Mouse (Mus musculus) midbrain, embryonic 14.5 days (tissue): Measurements from ENCODE around the gene Tmem208. TPM values are rescaled to one million over a fixed set of nuclear protein-coding genes. Genes with fewer than 3 reads are reported as not detected.

Source experiments
- ATAC-seq: fragments of 200-750 bp; cut with Nextera tagmentation; 2 replicates; pipeline ENCODE4 v1.8.0; 2017; ENCODE audit warnings: moderate number of reproducible peaks, moderate library complexity; ENCODE audit not compliant: low FRiP score, low TSS enrichment
- DNase-seq: peaks from one replicate; pipeline ENCODE4 v3.0.0-alpha.2; 2015
- H3K27ac ChIP-seq: fragments of 300-500 bp; sonication (generic); replicated peaks from 2 replicates; pipeline ENCODE4 v1.5.1; 2014; ENCODE audit warnings: mild to moderate bottlenecking, low read depth, low read length, moderate library complexity
- H3K27me3 ChIP-seq: fragments of 300-500 bp; sonication (generic); 2 replicates; pipeline ENCODE4 v1.6.1; 2014; ENCODE audit warnings: low read length, control low read depth, mixed read lengths; ENCODE audit not compliant: control insufficient read depth, insufficient read depth
- H3K36me3 ChIP-seq: fragments of 300-500 bp; sonication (generic); 2 replicates; pipeline ENCODE4 v1.6.1; 2014; ENCODE audit warnings: low read length, control low read depth; ENCODE audit not compliant: control insufficient read depth, insufficient read depth
- H3K4me1 ChIP-seq: fragments of 300-500 bp; sonication (generic); 2 replicates; pipeline ENCODE4 v1.6.1; 2014; ENCODE audit warnings: mild to moderate bottlenecking, antibody characterized with exemption, low read length, control low read depth; ENCODE audit not compliant: control insufficient read depth, insufficient read depth
- H3K4me2 ChIP-seq: fragments of 300-500 bp; sonication (generic); 2 replicates; pipeline ENCODE4 v1.6.1; 2014; ENCODE audit warnings: mild to moderate bottlenecking, low read length, moderate library complexity
- H3K4me3 ChIP-seq: fragments of 300-500 bp; sonication (generic); replicated peaks from 2 replicates; pipeline ENCODE4 v1.5.1; 2014; ENCODE audit warnings: low read depth, low read length
- H3K9ac ChIP-seq: fragments of 300-500 bp; sonication (generic); replicated peaks from 2 replicates; pipeline ENCODE4 v1.6.1; 2014; ENCODE audit warnings: mild to moderate bottlenecking, low read length, moderate library complexity
- H3K9me3 ChIP-seq: fragments of 300-500 bp; sonication (generic); 2 replicates; pipeline ENCODE4 v1.6.1; 2016; ENCODE audit warnings: low read length, control low read depth, mixed read lengths; ENCODE audit not compliant: control insufficient read depth
- WGBS: fragments of 180-500 bp; shearing (Covaris S2); extraction: QIAGEN DNeasy Blood & Tissue Kit; methylation state at CpG from one replicate; pipeline ENCODE4 v1.1.7; 2014; 5-methylcytosine and 5-hydroxymethylcytosine counted together
- polyA plus RNA-seq: library from polyadenylated mRNA; unstranded; fragments of >200 nt; fragmentation: Nextera tagmentation; extraction: Ambion mirVana; gene quantifications from 2 replicates; pipeline ENCODE4 v1.2.1, GENCODE M21; 2014

Tmem208 gene
- polyA plus RNA-seq, 1 experiment from 2014 or later, result 122 TPM

DNA sequence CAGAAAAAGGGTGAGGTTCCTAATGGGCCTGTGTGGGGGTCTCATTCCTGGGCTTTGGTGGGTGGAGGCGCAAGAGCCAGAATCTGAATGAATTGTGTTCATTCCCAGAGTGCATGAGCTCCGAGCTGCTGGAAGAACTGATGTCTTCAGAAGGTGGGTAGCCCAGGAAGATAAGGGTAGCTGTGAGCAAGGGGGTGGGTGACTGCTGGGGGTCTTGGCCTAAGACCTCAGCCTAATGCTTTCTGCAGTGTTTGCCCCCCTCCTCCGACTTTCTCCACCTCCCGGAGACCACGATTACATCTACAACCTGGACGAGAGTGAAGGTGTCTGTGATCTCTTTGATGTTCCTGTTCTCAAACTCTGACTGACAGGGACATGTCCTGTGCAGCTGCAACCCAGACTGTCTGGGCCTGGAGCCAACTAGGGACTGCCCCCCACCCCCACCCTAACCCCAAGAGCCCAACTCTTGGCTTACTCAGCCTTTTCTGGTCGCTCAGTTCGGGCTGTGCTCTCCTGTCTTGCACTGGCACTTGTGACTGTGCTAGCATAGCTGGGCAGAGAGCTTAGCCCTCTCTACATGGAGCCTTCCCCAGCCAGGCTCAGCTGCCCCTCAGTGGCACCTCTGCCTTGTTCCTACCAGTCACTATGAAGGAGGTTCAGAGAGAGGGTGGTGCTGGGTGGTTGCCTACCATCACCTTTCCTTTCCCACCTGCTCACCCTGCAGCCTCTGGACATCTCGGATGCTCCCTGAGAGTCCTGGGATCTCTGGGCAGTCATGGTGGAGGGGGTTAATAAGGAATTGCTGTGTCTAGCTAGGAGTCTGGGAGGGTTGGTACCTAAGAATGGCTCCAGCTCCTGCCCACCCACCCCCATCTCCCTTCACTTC, 21.6 kb upstream of the Tmem208 start:
- DNase-seq, result peak; percentile 49
- no peaks in the 10 kb centered on the region for H3K9me3 ChIP-seq
- no peak overlapping the region for H3K4me3 ChIP-seq
- peak; percentile 33; the same call in 1 of the 2 replicates for ATAC-seq
- no peak overlapping the region for H3K27ac ChIP-seq
- peaks cover 88% of the 10 kb centered on the region for H3K36me3 ChIP-seq
- no peaks in the 10 kb centered on the region for H3K27me3 ChIP-seq
- WGBS, result 78% methylated on average over 9 of the region's 9 CpGs
- no peak overlapping the region for H3K4me2 ChIP-seq
- no peak overlapping the region for H3K9ac ChIP-seq
- H3K4me1 ChIP-seq, result peaks cover 9% of the 10 kb centered on the region; the same call in 1 of the 2 replicates

DNA sequence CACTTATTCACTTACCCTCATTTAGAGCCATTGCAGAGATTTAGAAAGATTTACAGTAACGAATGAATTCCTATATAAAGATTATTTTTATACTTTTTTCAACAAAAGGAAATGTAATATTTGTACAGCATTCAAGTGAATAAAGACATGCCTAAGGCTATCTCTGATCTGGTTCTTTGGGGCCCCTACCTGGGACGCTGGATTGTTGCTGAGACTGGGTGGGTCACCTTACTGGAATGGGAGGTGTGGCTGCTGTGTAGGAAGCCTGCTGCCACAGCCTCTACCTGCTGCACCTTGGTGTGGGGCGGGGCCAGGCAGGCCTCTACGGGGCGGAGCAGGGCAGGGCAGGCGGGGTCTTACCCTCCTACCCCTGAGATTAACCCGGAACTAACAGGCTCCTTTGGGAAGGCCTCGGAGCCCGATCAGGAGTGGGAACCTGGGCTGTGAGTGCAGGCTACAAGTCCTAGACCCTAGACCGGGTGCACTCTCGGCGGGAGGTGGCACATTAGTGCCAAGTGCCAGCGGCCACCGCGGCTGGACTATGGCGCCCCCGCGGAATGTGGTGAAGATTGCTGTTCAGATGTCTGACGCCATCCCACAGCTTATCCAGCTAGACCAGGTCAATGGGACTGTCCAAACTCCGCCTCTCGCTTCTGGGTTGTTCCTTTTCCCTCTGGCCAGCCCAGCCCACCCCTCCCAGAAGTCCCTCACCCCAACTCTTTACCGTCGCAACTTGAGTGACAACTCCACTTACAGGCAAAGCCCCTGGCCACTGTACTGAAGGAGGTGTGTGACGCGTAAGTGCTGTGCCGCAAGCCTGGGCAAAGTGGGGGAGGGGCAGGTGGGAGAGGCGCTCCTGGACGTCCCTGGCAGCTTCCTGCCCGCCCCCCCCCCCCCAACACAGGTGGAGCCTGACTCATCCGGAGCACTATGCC, 20.7 kb upstream of the Tmem208 start, which contains the start of gene Elmo3:
Elmo3 (plus strand) TSS at position 391 of the 935 bp plus-strand sequence.
- peaks cover 8% of the 10 kb centered on the region; the same call in 1 of the 2 replicates for H3K4me1 ChIP-seq
- H3K9ac ChIP-seq, result 0 out of 2 replicates have a peak within 1 kb of the TSS, but pooled peaks have one; percentile 16
- 0 out of 2 replicates have a peak within 1 kb of the TSS, but pooled peaks have one; percentile 26 for H3K27ac ChIP-seq
- H3K36me3 ChIP-seq, result peaks cover 87% of the 10 kb centered on the region
- H3K4me2 ChIP-seq, result peak within 1 kb of the TSS; percentile 40
- 8% methylated on average over 30 of the region's 30 CpGs for WGBS
- ATAC-seq, result peak; percentile 67
- no peaks in the 10 kb centered on the region for H3K27me3 ChIP-seq
- no peaks in the 10 kb centered on the region for H3K9me3 ChIP-seq
- H3K4me3 ChIP-seq, result no peak within 1 kb of the TSS
- peak; percentile 50 for DNase-seq

DNA sequence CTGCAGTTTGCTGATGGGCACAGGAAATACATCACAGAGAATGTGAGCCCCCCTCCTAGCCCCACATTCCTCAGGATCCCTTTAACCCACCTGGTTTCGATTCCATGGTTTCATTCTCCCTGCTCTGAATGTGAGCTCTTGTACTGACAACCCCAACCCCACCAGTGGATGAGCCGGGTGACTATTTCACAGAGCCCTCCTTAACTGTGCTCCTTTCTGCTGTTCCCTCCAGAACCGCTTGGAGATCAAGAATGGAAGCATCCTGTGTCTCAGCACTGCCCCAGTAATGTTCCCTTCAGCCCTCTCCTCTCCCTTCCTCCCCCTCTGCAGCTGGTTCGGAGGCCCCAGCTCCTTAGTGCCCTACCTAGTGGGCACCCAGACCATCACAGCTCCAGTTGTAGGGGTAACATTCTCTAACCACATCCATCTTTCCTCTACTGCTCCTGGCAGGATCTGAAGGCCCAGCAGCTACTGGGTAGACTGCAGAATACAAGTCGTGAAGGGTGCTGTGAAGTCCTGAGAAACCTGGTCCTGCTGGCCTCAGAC, 19.9 kb upstream of the Tmem208 start:
- H3K9ac ChIP-seq, result 0 out of 2 replicates have a peak overlapping the region, but pooled peaks have one; percentile 16
- H3K36me3 ChIP-seq, result peaks cover 81% of the 10 kb centered on the region
- no peak overlapping the region for H3K4me3 ChIP-seq
- no peak for ATAC-seq
- DNase-seq, result no peak
- H3K9me3 ChIP-seq, result no peaks in the 10 kb centered on the region
- no peak overlapping the region for H3K27ac ChIP-seq
- peak overlapping the region; percentile 40 for H3K4me2 ChIP-seq
- peaks cover 8% of the 10 kb centered on the region; the same call in 1 of the 2 replicates for H3K4me1 ChIP-seq
- H3K27me3 ChIP-seq, result no peaks in the 10 kb centered on the region
- 63% methylated on average over 5 of the region's 5 CpGs for WGBS

DNA sequence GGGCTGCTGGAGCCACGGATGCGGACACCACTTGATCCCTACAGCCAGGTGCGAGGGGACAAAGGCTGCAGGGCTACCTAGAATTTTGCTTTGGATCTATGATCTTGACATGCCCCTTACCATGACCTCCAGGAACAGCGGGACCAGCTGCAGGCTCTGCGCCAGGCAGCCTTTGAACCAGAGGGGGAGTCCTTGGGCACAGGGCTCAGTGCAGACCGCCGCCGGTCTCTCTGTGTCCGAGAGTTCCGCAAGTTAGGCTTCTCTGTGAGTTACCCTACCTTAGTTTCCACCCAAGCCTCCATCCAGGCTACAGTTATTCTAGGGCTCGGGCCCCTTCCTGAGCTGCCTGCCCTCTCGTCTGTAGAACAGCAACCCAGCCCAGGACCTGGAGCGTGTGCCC, 18.5 kb upstream of the Tmem208 start:
- H3K9ac ChIP-seq, result no peak overlapping the region
- H3K27me3 ChIP-seq, result no peaks in the 10 kb centered on the region
- H3K36me3 ChIP-seq, result peaks cover 73% of the 10 kb centered on the region
- no peak overlapping the region for H3K27ac ChIP-seq
- H3K4me3 ChIP-seq, result no peak overlapping the region
- WGBS, result 96% methylated on average over 13 of the region's 13 CpGs
- peaks cover 8% of the 10 kb centered on the region; the same call in 1 of the 2 replicates for H3K4me1 ChIP-seq
- no peak for DNase-seq
- ATAC-seq, result no peak
- no peak overlapping the region for H3K4me2 ChIP-seq
- no peaks in the 10 kb centered on the region for H3K9me3 ChIP-seq

DNA sequence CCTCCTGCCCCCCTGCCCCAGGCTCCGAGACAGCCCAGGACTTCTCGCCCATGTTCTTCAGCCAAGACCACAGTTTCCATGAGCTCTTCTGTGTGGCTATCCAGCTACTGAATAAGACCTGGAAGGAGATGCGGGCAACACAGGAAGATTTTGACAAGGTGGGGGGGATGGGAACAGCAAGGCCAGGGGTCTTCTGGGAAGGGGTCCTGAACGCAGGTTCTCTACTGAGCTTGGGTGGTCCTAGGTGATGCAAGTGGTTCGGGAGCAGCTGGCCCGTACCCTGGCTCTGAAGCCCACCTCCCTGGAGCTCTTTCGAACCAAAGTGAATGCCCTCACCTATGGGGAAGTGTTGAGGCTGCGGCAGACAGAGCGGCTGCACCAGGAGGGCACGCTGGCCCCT, 17.7 kb upstream of the Tmem208 start:
- Histone ChIP-seq H3K4me1 (peaks cover 8% of the 10 kb centered on the region; the same call in 1 of the 2 replicates), H3K4me2 (no peak overlapping the region), H3K9me3 (no peaks in the 10 kb centered on the region), H3K27ac (no peak overlapping the region), H3K4me3 (no peak overlapping the region), H3K9ac (no peak overlapping the region), H3K36me3 (peaks cover 73% of the 10 kb centered on the region), H3K27me3 (no peaks in the 10 kb centered on the region)
- ATAC-seq (no peak), DNase-seq (no peak)
- WGBS, result 94% methylated on average over 10 of the region's 10 CpGs

DNA sequence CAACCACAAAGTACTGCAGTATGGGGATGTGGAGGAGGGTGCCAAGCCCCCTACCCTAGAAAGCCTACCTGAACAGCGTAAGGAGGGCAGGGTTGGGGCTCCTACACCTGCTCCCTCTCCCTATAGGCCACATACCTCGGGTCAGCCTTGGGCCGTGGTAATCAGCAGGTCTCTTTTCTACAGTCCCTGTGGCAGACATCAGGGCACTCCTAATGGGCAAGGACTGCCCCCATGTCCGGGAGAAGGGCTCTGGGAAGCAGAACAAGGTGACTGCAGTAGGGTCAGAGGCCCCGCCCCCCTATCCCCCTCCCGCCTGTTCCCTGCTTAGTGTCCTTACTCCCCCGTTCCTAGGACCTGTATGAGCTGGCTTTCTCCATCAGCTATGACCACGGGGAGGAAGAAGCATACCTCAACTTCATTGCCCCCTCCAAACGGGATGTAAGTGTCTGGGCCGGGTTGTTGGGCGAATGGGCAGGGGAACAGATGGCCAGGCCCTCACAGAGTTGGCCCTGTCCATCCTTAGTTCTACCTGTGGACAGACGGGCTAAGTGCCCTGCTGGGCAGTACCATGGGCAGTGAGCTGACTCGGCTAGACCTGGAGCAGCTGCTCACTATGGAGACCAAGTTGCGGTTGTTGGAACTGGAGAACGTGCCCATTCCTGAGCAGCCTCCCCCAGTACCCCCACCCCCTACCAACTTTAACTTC, 16.9 kb upstream of the Tmem208 start:
- DNase-seq (no peak), ATAC-seq (no peak)
- Histone ChIP-seq H3K36me3 (peaks cover 73% of the 10 kb centered on the region), H3K27me3 (no peaks in the 10 kb centered on the region), H3K4me2 (no peak overlapping the region), H3K4me1 (peaks cover 8% of the 10 kb centered on the region; the same call in 1 of the 2 replicates), H3K4me3 (no peak overlapping the region), H3K9ac (no peak overlapping the region), H3K9me3 (no peaks in the 10 kb centered on the region), H3K27ac (no peak overlapping the region)
- 83% methylated on average over 15 of the region's 15 CpGs for WGBS

DNA sequence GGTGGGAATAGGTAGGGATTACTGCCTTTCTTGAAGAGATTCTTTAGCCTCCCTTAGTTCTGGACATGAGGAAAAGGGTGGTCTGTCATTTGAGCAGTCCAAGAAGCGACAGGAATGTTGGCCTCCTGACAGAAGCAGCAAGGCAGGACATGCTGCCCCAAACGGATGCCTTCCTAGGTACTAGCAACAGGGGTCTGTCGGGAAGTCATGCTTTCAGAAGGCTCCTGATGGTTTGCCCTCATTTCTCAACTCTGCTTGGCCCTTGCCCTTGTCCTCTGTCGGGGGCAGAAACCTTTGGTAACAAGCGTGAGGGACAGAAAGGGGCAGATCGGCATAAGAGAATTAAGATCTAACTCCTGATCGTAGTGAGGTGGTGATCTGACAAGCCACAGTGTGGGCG, 16.0 kb upstream of the Tmem208 start:
- Histone ChIP-seq H3K9ac (no peak overlapping the region), H3K36me3 (peaks cover 73% of the 10 kb centered on the region), H3K27ac (no peak overlapping the region), H3K4me3 (no peak overlapping the region), H3K27me3 (no peaks in the 10 kb centered on the region), H3K9me3 (no peaks in the 10 kb centered on the region), H3K4me1 (peaks cover 8% of the 10 kb centered on the region; the same call in 1 of the 2 replicates), H3K4me2 (no peak overlapping the region)
- no peak for DNase-seq
- 90% methylated on average over 8 of the region's 8 CpGs for WGBS
- ATAC-seq, result no peak

DNA sequence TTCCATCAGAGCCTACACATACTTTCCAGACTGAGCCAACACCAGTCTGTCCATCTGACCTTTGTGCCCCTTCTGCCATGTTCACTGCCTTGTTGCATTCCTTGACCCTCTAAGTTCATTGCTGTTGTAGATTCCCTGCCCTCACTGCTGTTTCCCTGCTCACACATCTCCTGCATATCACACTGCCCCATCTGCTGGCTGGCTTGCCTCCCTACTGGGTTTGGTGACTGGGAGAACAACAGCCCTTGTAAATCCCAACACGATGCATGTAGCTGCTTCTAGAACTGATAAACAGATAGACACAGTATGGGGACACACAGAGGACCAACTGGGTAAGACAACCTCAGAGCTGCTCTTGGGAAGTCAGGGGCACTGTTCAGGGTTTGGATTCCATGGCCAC, 14.4 kb upstream of the Tmem208 start:
- Histone ChIP-seq H3K9me3 (no peaks in the 10 kb centered on the region), H3K4me2 (no peak overlapping the region), H3K36me3 (peaks cover 82% of the 10 kb centered on the region), H3K27ac (no peak overlapping the region), H3K4me1 (no peaks in the 10 kb centered on the region), H3K4me3 (no peak overlapping the region), H3K27me3 (no peaks in the 10 kb centered on the region), H3K9ac (no peak overlapping the region)
- WGBS, result 90% methylated on average over 1 of the region's 1 CpGs
- ATAC-seq (no peak), DNase-seq (no peak)
